Mouse (Mus musculus): ENCODE results near the gene Col4a2.

The Col4a2 gene

GRCm38 (mm10) chr8:11312349-11313175, at the start of gene Col4a2, which contains the start of gene Col4a1:
Col4a2 (plus strand) TSS chr8:11312805.
Col4a1 (minus strand) TSS chr8:11312826.
- DNase-seq (ENCODE audit: low spot score): peak; percentile 84

GRCm38 (mm10) chr8:11263848-11264247, 48.8 kb upstream of the Col4a2 start:
- no peak for DNase-seq (ENCODE audit: low spot score)

- no peak for DNase-seq (ENCODE audit: low spot score)
These were observed 46.6 kb upstream of the Col4a2 start for GRCm38 (mm10) chr8:11265971-11266370.

- no peak for DNase-seq (ENCODE audit: low spot score)
These were observed 46.1 kb upstream of the Col4a2 start for GRCm38 (mm10) chr8:11266471-11266870.

GRCm38 (mm10) chr8:11268753-11269152, 43.9 kb upstream of the Col4a2 start:
- no peak for DNase-seq (ENCODE audit: low spot score)

- DNase-seq (ENCODE audit: low spot score): no peak
These were observed 41.8 kb upstream of the Col4a2 start for GRCm38 (mm10) chr8:11270826-11271225.

GRCm38 (mm10) chr8:11272205-11272604, 40.4 kb upstream of the Col4a2 start:
- DNase-seq (ENCODE audit: low spot score): no peak

GRCm38 (mm10) chr8:11273506-11274158, 39.0 kb upstream of the Col4a2 start:
- no peak for DNase-seq (ENCODE audit: low spot score)

- peak; percentile 55 for DNase-seq (ENCODE audit: low spot score)
These were observed 38.2 kb upstream of the Col4a2 start for GRCm38 (mm10) chr8:11274415-11274814.

GRCm38 (mm10) chr8:11276286-11276685, 36.3 kb upstream of the Col4a2 start:
- DNase-seq (ENCODE audit: low spot score): no peak

- no peak for DNase-seq (ENCODE audit: low spot score)
These were observed 35.0 kb upstream of the Col4a2 start for GRCm38 (mm10) chr8:11277602-11278051.

GRCm38 (mm10) chr8:11278101-11278611, 34.4 kb upstream of the Col4a2 start:
- DNase-seq (ENCODE audit: low spot score): no peak

- peak; percentile 90 for DNase-seq (ENCODE audit: low spot score)
These were observed 33.2 kb upstream of the Col4a2 start for GRCm38 (mm10) chr8:11279296-11279826.

- no peak for DNase-seq (ENCODE audit: low spot score)
These were observed 31.8 kb upstream of the Col4a2 start for GRCm38 (mm10) chr8:11280721-11281268.

GRCm38 (mm10) chr8:11282139-11282538, 30.5 kb upstream of the Col4a2 start:
- DNase-seq (ENCODE audit: low spot score): peak; percentile 71

- no peak for DNase-seq (ENCODE audit: low spot score)
These were observed 29.9 kb upstream of the Col4a2 start for GRCm38 (mm10) chr8:11282696-11283095.

- no peak for DNase-seq (ENCODE audit: low spot score)
These were observed 29.4 kb upstream of the Col4a2 start for GRCm38 (mm10) chr8:11283217-11283616.

- no peak for DNase-seq (ENCODE audit: low spot score)
These were observed 27.2 kb upstream of the Col4a2 start for GRCm38 (mm10) chr8:11285437-11285836.

GRCm38 (mm10) chr8:11287139-11287538, 25.5 kb upstream of the Col4a2 start:
- no peak for DNase-seq (ENCODE audit: low spot score)

- no peak for DNase-seq (ENCODE audit: low spot score)
These were observed 24.3 kb upstream of the Col4a2 start for GRCm38 (mm10) chr8:11288286-11288685.

- DNase-seq (ENCODE audit: low spot score): no peak
These were observed 22.1 kb upstream of the Col4a2 start for GRCm38 (mm10) chr8:11290533-11290932.

GRCm38 (mm10) chr8:11292611-11293010, 20.0 kb upstream of the Col4a2 start:
- no peak for DNase-seq (ENCODE audit: low spot score)

Measured in yolk sac, embryonic 10.5 days (tissue).